Mouse (Mus musculus) C2C12 (cell line): ENCODE results near the gene Deaf1. TPM values are rescaled to one million over a fixed set of nuclear protein-coding genes. Genes with fewer than 3 reads are reported as not detected.

ENCODE experiments used
- H3K27me3 ChIP-seq: one replicate; pipeline ENCODE4 v1.6.1; 2011; ENCODE audit not compliant: control insufficient read depth, insufficient read depth, insufficient read length
- H3K36me3 ChIP-seq: one replicate; pipeline ENCODE4 v1.6.1; 2011; ENCODE audit not compliant: control insufficient read depth, insufficient read depth
- H3K4me3 ChIP-seq: one replicate; pipeline ENCODE4 v1.5.1; 2011; ENCODE audit warnings: mild to moderate bottlenecking, control low read depth; ENCODE audit not compliant: poor library complexity, insufficient read depth, severe bottlenecking
- H3K79me2 ChIP-seq: one replicate; pipeline ENCODE4 v1.6.1; 2011; ENCODE audit not compliant: control insufficient read depth, insufficient read depth
- H3K79me3 ChIP-seq: one replicate; pipeline ENCODE4 v1.6.1; 2011; ENCODE audit warnings: low read depth, control low read depth
- H3ac ChIP-seq: one replicate; pipeline ENCODE3; 2011; ENCODE audit warnings: low read depth; ENCODE audit not compliant: control insufficient read depth, insufficient read length
- CEBPB ChIP-seq: IDR thresholded peaks from one replicate; pipeline ENCODE4 v1.6.1; 2011; ENCODE audit warnings: low read depth, mild to moderate bottlenecking, control low read depth, moderate library complexity
- CTCF ChIP-seq: IDR thresholded peaks from one replicate; pipeline ENCODE4 v1.5.1; 2011; ENCODE audit not compliant: control insufficient read depth, insufficient read depth, insufficient read length
- FOSL1 ChIP-seq: IDR thresholded peaks from one replicate; pipeline ENCODE4 v1.8.0; 2011; ENCODE audit warnings: mild to moderate bottlenecking, low read length; ENCODE audit not compliant: poor library complexity, insufficient read depth, severe bottlenecking
- MAX ChIP-seq: IDR thresholded peaks from one replicate; pipeline ENCODE4 v1.6.1; 2011; ENCODE audit warnings: mild to moderate bottlenecking, control low read depth
- MYOD1 ChIP-seq: IDR thresholded peaks from one replicate; pipeline ENCODE4 v1.6.1; 2011; ENCODE audit warnings: low read depth; ENCODE audit not compliant: control insufficient read depth, insufficient read length
- MYOG ChIP-seq: IDR thresholded peaks from one replicate; pipeline ENCODE4 v1.6.1; 2011; ENCODE audit not compliant: control insufficient read depth, insufficient read length; ENCODE audit errors: extremely low read depth
- USF1 ChIP-seq: IDR thresholded peaks from one replicate; pipeline ENCODE4 v1.6.1; 2011; ENCODE audit warnings: low read depth, mild to moderate bottlenecking, control low read depth, moderate library complexity
- polyA plus RNA-seq: library from polyadenylated mRNA; unstranded; fragments of >200 nt; fragmentation: generic; extraction: Trizol; gene quantifications from one replicate; pipeline ENCODE4 v1.2.1, GENCODE M21; 2012; ENCODE audit warnings: missing spikeins

Deaf1 gene
- polyA plus RNA-seq, 1 experiment = 21.4 TPM

DNA sequence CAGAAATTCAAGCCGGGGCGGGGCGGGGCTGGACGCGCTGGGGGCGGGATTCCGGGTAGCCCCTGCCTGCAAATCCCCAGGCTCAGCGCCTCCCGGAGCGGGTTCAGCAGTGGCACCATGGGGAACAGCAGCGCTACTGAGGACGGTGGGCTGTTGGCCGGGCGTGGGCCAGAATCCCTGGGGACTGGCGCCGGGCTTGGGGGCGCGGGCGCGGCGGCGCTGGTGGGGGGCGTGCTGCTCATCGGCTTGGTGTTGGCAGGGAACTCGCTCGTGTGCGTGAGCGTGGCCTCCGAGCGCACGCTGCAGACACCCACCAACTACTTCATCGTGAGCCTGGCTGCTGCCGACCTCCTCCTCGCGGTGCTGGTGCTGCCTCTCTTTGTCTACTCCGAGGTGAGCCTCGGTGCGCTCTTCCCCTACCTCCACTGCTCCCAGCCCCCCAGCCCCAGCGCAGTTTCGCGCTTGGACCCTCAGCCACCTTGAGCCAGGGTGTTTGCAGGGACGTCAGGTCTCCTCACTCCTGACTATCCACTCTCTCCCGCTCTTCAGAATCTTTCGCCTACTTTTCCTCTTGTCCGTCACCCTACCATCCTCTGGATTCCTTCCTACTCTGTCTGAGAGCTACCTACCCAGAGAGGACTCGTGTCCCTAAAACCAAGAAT, 35.4 kb downstream of the Deaf1 start, which contains the start of gene Drd4:
Drd4 (plus strand) TSS at position 86 of the 662 bp plus-strand sequence.
- Histone ChIP-seq H3K27me3 (peaks cover 22% of the 10 kb centered on the region), H3K36me3 (no peaks in the 10 kb centered on the region), H3K79me2 (no peaks in the 10 kb centered on the region), H3K4me3 (no peak within 1 kb of the TSS), H3ac (peak within 1 kb of the TSS; percentile 3), H3K79me3 (no peaks in the 10 kb centered on the region)
- TF ChIP-seq MAX (no peak), MYOG (no peak), MYOD1 (no peak), CTCF (no peak), FOSL1 (no peak), CEBPB (no peak), USF1 (no peak)

DNA sequence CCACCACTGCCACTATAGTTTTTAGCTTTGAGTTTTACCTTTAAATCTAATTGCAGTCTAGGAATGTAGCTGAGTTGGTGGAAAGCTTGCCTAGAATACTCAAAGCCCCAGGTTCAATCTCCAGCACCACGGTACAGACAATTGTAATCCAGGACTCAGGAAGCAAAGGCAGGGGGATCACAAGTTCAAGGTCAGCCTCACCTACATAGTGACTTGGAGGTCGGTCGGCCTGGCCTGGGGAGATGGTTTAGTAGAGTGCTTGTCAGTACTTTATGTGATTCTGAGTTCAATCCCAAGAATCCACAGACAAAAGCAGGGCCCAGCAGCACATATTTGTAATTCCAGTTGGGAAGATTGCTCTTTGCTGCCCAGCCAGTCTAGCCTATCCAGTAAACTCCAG, 39.4 kb downstream of the Deaf1 start:
- H3K27me3 ChIP-seq = peaks cover 7% of the 10 kb centered on the region
- TF ChIP-seq CEBPB = no peak
- TF ChIP-seq FOSL1 = no peak
- no peak for TF ChIP-seq MYOD1
- no peak for TF ChIP-seq USF1
- TF ChIP-seq MYOG = no peak
- no peak for TF ChIP-seq CTCF
- H3K4me3 ChIP-seq = no peak overlapping the region
- no peaks in the 10 kb centered on the region for H3K79me2 ChIP-seq
- no peaks in the 10 kb centered on the region for H3K36me3 ChIP-seq
- no peak overlapping the region for H3ac ChIP-seq
- H3K79me3 ChIP-seq = no peaks in the 10 kb centered on the region

GRCm38 (mm10) chr7:141282756-141283155, 44.7 kb downstream of the Deaf1 start:
- no peak overlapping the region for H3ac ChIP-seq
- no peaks in the 10 kb centered on the region for H3K79me3 ChIP-seq
- H3K4me3 ChIP-seq = no peak overlapping the region
- H3K27me3 ChIP-seq = no peaks in the 10 kb centered on the region
- H3K36me3 ChIP-seq = no peaks in the 10 kb centered on the region
- H3K79me2 ChIP-seq = no peaks in the 10 kb centered on the region
- TF ChIP-seq CEBPB (no peak), MYOD1 (no peak), FOSL1 (no peak), USF1 (no peak), CTCF (no peak), MYOG (no peak), MAX (no peak)

GRCm38 (mm10) chr7:141281442-141281841, 46.0 kb downstream of the Deaf1 start:
- TF ChIP-seq MAX = no peak
- Histone ChIP-seq H3K79me3 (no peaks in the 10 kb centered on the region), H3K27me3 (no peaks in the 10 kb centered on the region), H3ac (no peak overlapping the region), H3K4me3 (no peak overlapping the region), H3K79me2 (no peaks in the 10 kb centered on the region), H3K36me3 (no peaks in the 10 kb centered on the region)

DNA sequence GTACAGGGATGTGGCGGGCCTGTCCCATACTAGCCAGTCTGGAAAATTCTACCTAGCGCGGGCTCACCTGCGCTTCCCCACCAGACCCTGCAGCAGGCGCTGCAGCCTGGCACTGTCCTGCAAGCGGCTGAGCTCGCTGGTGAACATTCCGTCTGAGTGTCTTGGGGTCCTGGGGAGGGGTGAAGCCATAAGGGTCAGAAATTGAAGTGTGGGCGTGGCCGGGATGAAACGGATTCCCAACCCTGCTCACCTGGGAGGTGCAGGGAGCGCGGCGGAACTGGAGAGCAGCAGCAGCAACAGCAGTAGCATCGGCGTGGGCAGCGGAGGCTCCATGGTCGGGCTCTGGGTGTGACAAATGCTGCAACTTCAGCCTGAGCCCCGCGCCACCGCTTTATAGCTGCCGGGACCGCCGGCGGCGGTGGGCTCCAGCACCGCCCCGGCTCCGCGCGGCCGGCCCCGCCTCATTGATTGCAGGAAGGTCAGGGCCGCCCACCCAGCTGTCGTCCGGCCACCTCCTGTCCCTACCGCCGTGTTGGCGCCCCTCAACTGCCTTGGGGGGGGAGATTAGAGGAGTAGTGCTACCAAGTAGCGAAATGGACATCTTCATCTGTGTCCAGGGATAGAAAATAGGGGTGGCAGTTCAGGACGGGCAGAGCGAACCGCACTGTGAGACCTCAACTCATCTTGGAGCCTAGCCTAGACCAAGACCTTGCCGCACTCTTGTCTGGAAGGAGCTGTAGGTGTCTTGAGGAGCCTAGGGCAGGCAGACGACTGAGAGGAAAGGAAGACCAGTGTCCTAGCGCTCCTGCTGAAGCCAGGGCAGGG, 48.5 kb downstream of the Deaf1 start, which contains the start of gene Sct:
Sct (minus strand) TSS at position 368 of the 825 bp plus-strand sequence.
- TF ChIP-seq USF1 (no peak), MYOD1 (peak; percentile 20), CTCF (no peak), MAX (no peak)
- Histone ChIP-seq H3K79me2 (no peaks in the 10 kb centered on the region), H3K27me3 (no peaks in the 10 kb centered on the region), H3ac (no peak within 1 kb of the TSS), H3K36me3 (no peaks in the 10 kb centered on the region), H3K4me3 (no peak within 1 kb of the TSS), H3K79me3 (no peaks in the 10 kb centered on the region)
